Mouse (Mus musculus): ENCODE measurements around the gene Nmt1.

The Nmt1 gene

GRCm38 (mm10) chr11:103106386-103106785 lies 78.4 kb downstream of the Nmt1 start:
- DNase-seq (ENCODE audit: low spot score in 2 of 2): no peak

- no peak for DNase-seq (ENCODE audit: low spot score in 2 of 2)
Measured at GRCm38 (mm10) chr11:103111301-103111700, 83.3 kb downstream of the Nmt1 start.

- peak; percentile 84 to 87 for DNase-seq (ENCODE audit: low spot score in 2 of 2)
Measured at GRCm38 (mm10) chr11:103111881-103112551, 84.0 kb downstream of the Nmt1 start.

- no peak for DNase-seq (ENCODE audit: low spot score in 2 of 2)
Measured at GRCm38 (mm10) chr11:103112552-103112912, 84.5 kb downstream of the Nmt1 start.

GRCm38 (mm10) chr11:103113005-103113404 lies 85.0 kb downstream of the Nmt1 start:
- no peak for DNase-seq (ENCODE audit: low spot score in 2 of 2)

GRCm38 (mm10) chr11:103113771-103114170 lies 85.8 kb downstream of the Nmt1 start:
- DNase-seq (ENCODE audit: low spot score in 2 of 2): no peak

- DNase-seq (ENCODE audit: low spot score in 2 of 2): no peak
Measured at GRCm38 (mm10) chr11:103114270-103114943, 86.4 kb downstream of the Nmt1 start.

GRCm38 (mm10) chr11:103115163-103116007 lies 87.4 kb downstream of the Nmt1 start:
- peak; percentile 88 to 89 for DNase-seq (ENCODE audit: low spot score in 2 of 2)

GRCm38 (mm10) chr11:103116008-103116818 lies 88.2 kb downstream of the Nmt1 start, which contains the start of gene Hexim1:
Gene Hexim1, plus strand, starts transcription at chr11:103116231.
- DNase-seq (ENCODE audit: low spot score in 2 of 2): peak; percentile 100

- peak; percentile 78 to 82 for DNase-seq (ENCODE audit: low spot score in 2 of 2)
Measured at GRCm38 (mm10) chr11:103116959-103117590, 89.1 kb downstream of the Nmt1 start.

GRCm38 (mm10) chr11:103117591-103118009 lies 89.6 kb downstream of the Nmt1 start:
- DNase-seq (ENCODE audit: low spot score in 2 of 2): no peak

Data from heart, adult 9 months (tissue).